Mouse (Mus musculus) embryonic fibroblast, embryonic 13.5 days (primary cell): Measurements from ENCODE around the gene Pigq.

Experiments
- CTCF ChIP-seq: IDR thresholded peaks from 2 replicates; pipeline ENCODE4 v1.5.1; 2011; ENCODE audit warnings: mild to moderate bottlenecking, control low read depth, low read length, moderate library complexity, borderline replicate concordance; ENCODE audit not compliant: insufficient read depth
- POLR2A ChIP-seq: IDR thresholded peaks from 2 replicates; pipeline ENCODE4 v1.6.1; 2011; ENCODE audit warnings: low read depth, mild to moderate bottlenecking, control low read depth, low read length, moderate library complexity

DNA sequence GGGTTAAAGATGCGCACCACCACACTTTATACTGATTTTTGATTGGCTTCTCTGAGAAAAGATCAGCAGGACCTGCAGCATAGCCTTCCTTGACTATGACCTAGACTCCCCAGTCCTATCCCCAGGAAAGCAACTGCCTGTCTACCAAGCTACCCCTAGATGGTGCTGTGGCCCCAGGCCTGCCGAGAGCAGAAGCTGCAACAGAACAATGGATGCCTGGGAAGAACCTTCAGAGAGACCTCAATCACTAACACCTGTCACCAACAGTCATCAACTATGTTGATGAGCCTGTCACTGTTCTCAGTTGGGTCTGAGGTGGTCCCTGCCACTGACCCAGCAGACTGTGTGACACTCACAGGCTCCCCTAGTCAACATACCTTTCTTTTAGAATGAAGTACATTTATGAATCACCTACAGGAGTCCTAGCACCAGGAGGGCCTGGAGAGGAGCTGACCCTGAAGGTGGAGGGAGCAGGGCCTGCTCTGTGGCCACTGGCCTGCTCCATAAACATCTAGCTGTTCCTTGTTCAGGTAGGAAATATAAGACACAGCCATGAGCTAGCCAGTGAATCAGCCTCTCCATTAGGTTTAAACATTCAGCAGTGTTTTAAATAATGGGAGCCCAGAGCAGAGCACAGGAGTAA is 50.6 kb downstream of the Pigq start:
- peak; percentile 86 for TF ChIP-seq CTCF
- no peak for TF ChIP-seq POLR2A
